Mouse (Mus musculus) mouse trophoblast stem cell (cell line): ENCODE results near the gene Olfr867.

ENCODE experiments used
- in situ Hi-C, 2 experiments: fragments of 300-500 bp; cut with MseI, MboI; formaldehyde crosslinking; loops; 2 replicates in 1 of 2; 3 replicates in 1 of 2; pipeline ENCODE4 v1.15.1; 2025

Gene Olfr867

DNA sequence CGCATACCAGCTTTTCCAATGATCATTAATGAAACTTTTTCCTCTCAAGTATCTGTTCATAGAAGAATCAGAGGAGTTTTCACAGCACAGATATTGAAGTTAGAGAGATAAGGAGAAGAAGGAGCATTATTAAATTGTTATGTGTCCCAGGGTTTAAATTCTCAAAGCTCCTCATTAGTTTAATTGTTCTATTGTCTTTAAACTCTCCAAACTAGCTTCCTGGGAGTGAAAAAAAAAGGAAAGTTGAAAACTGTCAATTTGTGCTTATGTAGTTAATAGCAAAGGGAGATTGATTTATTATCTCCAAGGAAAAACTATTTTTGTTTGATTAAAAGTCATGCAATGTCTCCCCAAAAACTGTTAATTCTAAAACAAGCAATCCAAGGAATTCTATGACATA, at the start of gene Olfr867:
Gene Olfr867 (minus strand): TSS at position 101 of the 400 bp plus-strand sequence.
- in situ Hi-C loops: no loop called here

GRCm38 (mm10) chr9:20098326-20098725, 41.0 kb upstream of the Olfr867 start, which contains the start of gene Olfr868:
Olfr868 (plus strand) TSS chr9:20098626.
- in situ Hi-C loops: no loop called here

- in situ Hi-C loops: no loop called here
Measured at GRCm38 (mm10) chr9:20073523-20074177, 16.3 kb upstream of the Olfr867 start.

GRCm38 (mm10) chr9:20071291-20071690, 13.9 kb upstream of the Olfr867 start:
- in situ Hi-C loops: no loop called here

GRCm38 (mm10) chr9:20070236-20070635, 12.9 kb upstream of the Olfr867 start:
- in situ Hi-C loops: no loop called here

GRCm38 (mm10) chr9:20047964-20048363, 9.4 kb downstream of the Olfr867 start:
- in situ Hi-C loops: no loop called here

DNA sequence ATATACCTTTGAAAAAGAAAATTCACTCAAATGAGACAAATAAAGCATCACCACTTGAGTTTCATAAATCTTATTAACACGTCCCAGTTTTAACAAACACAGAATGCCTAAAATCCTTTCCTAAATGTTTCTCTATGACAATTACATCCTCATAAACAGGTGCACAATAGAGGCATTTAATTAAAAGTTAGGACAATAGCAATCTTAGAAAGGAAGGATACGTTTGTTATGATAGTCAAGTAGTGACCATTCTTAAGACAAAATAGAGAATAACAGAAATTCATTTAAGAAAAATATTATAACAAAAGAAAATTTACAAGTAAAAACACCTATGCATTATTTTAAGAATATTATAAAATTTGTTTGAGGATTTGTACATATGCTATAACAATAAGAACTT, 29.4 kb downstream of the Olfr867 start, which contains the start of gene Olfr866:
Gene Olfr866 (minus strand): TSS at position 101 of the 400 bp plus-strand sequence.
- in situ Hi-C loops: no loop called here
